Mouse (Mus musculus) spleen, adult 2 months (tissue): Measurements from ENCODE around the gene Rhbdd1.

Source experiments
- CTCF ChIP-seq: fragments of 200-500 bp; IDR thresholded peaks from 2 replicates; pipeline ENCODE4 v1.5.1; 2011; ENCODE audit warnings: mild to moderate bottlenecking, inconsistent platforms; ENCODE audit not compliant: insufficient read depth, insufficient read length, insufficient replicate concordance; ENCODE audit errors: extremely low read depth
- POLR2A ChIP-seq: fragments of 200-500 bp; IDR thresholded peaks from 2 replicates; pipeline ENCODE4 v1.6.1; 2011; ENCODE audit warnings: low read depth, low read length, inconsistent platforms

- TF ChIP-seq CTCF: no peak
- TF ChIP-seq POLR2A: no peak
Measured at GRCm38 (mm10) chr1:82289990-82290681, 26.1 kb upstream of the Rhbdd1 start.
